Mouse (Mus musculus): ENCODE data around the gene BC017158.
"Not testable (repeated sequence)": the region's sequence is repeated elsewhere in the genome, so short reads cannot be mapped to it uniquely, and the experiment has no call there.

The BC017158 gene

DNA sequence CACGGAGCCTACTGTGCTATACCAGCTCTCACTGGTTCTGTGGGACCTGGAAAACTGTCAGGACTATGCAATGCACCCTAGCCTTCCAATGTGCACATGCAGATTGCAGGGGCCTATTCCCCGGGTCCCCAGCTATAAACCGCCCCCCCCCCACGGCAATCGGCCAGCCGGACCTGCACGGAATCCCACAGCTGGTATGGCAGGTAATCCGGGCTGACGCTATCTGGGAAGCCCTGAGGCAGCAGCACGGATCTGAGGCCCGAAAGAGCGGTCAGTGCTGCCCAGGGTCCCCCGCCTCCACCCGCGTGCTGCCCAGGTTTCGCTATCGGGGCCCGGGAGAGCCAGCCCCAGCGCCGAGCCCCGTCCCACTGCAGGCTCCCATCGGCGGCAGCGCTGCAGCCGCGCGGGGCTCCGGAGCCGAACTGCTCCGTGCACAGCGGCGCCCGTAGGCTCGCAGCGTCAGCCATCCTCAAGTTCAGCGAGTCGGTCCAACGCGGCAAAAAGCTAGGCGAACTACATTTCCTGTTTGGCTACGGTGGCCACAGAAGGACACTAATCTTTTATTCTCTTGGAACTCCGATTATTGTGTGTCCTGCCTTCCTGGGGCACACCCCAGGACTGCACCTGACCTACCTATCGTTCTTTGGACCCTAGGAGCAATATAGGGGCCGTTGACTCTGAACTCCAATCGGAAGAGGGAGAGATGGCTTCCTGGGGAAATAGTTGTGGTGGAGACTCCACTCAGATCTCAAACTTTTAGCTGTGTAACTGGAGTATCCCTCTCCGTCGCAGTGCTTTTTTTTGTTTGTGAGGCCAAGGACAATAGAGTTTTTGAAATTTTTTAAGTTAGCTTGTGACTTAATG lies at the start of gene BC017158:
TSS of gene BC017158 (minus strand) at position 554 of the 864 bp plus-strand sequence.
- DNase-seq (ENCODE audit: low spot score in 2 of 2), result peak; percentile 70 to 77

DNA sequence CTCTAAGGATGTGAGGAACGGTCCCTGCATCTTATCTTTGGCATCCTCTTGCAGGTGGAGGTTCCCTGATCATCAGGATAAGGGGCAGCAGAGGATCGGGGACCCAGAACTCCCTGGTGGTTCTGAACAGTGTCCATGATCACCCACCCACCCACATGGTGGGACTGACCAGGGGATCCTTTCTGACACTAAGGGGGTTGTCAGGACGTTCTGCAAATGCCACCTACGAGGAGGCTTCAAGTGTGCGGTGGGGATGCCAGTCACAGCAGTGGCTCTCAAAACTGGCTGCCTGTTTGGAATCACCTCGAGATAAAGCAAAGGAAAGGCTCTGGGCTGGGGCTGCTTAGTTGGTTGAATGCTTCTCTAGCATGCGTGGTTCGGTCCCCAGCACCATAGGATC lies 49.0 kb upstream of the BC017158 start:
- no peak for DNase-seq (ENCODE audit: low spot score in 2 of 2)

DNA sequence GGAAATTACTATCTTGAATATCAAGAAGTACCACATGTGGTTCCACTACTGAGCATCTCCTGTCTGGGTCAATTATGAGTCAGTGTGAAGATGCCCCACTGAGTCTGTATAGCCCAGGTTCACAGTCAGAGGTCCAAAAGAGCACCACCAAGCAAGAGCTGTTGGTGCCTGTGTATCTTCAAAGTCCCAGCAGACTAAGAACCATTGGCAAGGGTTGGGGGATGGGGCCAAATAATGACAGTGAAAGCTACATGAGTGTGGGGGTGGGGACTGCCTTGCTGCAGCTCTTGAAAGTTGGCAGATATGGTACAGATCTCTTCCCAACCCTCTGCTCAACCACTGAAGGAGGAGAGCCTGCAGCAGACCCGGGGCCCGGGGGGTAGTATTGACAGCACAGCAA lies 48.6 kb upstream of the BC017158 start:
- no peak for DNase-seq (ENCODE audit: low spot score in 2 of 2)

DNA sequence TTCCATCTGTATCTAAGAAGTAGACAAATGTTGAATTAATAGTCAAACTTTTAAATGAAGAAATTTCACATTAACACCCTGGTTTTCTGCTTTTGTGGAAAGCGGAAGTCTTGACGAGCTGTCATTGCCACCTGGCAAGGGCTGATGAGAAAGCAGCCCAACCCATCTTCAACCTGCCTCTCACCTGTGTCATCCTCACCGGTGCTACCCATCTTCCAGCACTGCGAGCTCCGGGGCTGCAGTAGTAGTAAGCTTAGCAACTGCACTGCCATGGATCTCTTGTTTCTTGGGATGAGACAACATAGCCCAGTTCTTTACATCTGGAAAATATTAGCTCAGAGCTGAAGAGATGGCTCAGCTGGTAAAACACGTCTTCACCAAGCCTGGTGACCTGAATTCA lies 47.7 kb upstream of the BC017158 start:
- DNase-seq (ENCODE audit: low spot score in 2 of 2), result no peak

DNA sequence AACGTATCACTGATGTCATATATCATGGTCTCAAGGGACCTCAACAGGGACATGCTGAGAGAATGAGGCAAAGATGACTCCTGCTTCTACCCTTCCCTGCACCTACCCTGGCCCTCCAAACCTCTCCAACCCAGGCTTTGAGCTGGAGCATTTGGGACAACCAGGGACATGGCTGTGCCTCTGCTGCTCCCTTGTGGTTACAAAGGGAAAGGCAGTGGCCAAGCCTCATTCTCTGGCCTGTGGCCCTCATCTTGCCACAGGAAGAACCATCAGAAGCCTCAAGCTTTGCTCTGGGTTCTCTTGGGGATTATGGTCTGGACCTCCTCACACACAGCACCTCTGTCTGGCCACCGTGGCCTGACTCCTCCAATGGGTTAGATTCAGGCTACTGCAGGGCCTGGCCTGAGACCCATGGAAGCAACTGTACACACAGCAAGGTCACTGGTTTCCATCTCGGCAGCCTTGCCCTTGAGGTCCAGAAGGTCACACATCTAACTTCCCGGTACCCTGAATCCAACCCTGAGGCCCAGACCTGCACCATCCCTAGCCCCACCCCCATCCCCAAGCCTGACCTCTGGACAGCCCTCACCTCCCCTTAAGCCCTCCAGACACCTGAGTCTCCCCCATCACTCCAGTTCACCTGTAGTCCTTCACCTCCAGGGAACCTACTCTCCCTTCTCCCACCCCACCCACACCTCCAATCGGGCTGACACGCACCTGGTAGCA lies 47.1 kb upstream of the BC017158 start:
- DNase-seq (ENCODE audit: low spot score in 2 of 2), result peak; percentile 77 to 78

DNA sequence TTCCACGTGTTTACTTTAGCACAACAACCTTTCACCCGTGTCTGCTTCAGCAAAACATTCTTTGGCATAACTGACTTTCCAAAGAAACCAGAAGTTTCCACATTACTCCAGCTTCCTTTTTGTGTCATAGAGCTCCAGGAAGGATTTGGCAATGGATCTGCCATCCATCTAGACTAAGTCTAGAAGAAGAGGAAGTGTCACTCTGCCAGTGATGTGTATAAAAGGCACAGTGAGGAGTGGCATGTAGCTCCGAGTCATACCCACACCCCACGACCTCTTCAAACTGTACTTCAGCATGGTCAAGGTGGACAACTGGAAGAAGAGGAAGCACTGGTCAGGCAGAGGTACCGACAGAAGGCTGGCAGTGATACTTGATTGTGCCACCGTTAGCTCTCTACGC lies 46.5 kb upstream of the BC017158 start:
- no peak for DNase-seq (ENCODE audit: low spot score in 2 of 2)

DNA sequence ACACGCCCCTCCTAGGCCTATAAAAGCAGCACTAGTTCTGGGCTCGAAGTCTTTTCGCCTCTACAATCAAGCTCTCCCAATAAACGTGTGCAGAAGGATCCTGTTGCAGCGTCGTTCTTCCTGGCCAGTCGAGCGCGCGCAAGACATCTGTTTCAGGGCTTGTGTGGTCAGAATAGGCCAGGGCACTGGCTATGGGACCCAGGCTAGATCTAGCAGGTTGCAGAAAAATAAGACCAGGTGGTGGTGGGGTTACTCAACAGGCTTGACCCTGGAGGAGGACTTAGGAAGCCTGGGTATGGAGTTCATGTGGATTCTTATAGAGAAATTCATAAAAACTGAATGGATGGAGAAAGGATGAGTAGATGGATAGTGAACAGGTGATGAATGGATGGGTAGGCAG lies 44.7 kb upstream of the BC017158 start:
- DNase-seq (ENCODE audit: low spot score in 2 of 2), result not testable (repeated sequence)

DNA sequence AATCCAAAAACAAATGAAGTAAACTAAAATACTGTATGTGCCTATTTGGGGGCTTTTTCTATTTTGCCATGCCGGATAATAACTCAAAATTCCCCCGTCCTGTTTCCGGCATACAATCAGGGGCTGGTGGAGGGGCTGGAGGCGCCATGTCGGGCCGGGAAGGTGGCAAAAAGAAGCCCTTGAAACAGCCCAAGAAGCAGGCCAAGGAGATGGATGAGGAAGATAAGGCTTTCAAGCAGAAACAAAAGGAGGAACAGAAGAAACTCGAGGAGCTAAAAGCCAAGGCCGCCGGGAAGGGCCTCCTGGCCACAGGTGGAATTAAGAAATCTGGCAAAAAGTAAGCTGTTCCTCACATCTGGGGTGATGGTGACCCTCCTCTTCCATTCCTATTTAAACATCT lies 42.4 kb upstream of the BC017158 start:
- not testable (repeated sequence) for DNase-seq (ENCODE audit: low spot score in 2 of 2)

DNA sequence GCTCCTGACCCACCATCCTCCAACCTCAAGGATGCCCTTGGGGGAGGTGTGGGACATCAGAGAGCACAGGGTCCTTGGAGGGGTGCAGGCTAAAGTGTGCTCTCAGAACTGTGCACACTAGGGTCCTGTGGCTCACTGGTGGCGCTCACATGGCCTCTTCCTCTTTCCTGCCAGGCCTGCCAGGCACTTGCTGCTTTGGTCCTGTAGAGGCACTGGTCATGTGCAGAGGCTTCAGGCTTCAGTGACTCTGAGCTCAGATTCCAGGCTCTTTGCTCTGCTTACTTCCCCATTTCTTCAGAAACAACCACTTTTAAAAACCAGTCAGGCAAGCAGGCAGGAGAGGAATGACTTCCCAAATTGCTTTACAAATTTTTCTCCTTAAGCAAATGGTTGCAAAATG lies 34.9 kb upstream of the BC017158 start:
- no peak for DNase-seq (ENCODE audit: low spot score in 2 of 2)

DNA sequence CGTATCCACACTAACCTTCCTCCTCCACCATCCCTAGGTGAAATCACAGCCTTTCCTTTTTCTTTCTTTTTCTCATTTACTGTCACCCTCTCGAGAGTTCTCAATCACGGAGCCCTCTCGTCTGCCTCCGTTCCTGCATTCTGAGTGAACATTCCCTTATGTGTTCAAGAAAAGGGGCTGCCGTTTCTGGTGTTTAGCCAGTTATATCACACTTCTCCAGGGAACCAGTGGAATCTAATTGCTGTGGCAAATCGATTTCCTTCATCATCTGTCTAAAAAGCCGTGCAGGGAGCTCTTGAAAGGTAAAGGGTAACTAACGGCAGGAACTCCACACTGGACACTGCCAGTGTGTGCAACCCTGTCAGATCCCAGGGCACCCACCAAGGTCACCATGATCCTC lies 33.0 kb upstream of the BC017158 start:
- DNase-seq (ENCODE audit: low spot score in 2 of 2), result no peak

DNA sequence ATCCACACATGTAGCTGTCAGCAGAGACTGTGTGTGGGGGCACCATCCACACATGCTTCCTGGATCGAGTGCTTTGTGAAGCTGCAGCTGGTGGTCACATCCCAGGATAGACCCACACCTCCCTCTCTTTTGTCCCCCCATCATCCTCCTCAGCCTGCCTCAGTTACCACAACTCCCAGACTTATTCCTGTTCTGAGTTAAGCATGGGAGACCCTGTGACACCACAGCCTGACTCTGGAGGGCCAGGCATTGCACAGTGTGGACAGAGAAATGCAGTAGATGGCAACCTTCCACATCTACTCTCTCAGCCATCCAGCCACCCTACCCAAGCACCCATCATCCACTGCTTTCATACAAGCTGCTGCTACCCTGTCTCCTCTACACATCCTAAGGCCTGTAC lies 27.0 kb upstream of the BC017158 start:
- DNase-seq (ENCODE audit: low spot score in 2 of 2), result no peak

DNA sequence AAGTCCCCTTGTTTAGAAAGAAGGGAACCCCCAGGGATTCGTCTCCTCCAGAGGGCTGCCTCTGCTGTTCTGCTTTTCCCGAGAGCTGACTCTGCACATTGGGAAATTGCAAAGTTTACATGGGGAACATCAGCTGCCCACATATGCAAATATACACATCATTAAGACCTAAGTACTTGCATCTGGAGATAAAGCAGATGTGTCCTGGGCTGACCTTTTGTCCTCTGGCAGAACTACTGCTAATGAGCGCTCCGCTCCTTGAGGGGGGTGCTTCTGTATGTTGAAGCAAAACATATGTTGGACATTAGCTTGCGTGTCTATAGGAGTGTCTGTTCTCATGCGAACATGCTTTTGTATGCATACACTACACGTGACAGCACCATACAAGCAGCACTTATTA lies 23.3 kb upstream of the BC017158 start:
- no peak for DNase-seq (ENCODE audit: low spot score in 2 of 2)

DNA sequence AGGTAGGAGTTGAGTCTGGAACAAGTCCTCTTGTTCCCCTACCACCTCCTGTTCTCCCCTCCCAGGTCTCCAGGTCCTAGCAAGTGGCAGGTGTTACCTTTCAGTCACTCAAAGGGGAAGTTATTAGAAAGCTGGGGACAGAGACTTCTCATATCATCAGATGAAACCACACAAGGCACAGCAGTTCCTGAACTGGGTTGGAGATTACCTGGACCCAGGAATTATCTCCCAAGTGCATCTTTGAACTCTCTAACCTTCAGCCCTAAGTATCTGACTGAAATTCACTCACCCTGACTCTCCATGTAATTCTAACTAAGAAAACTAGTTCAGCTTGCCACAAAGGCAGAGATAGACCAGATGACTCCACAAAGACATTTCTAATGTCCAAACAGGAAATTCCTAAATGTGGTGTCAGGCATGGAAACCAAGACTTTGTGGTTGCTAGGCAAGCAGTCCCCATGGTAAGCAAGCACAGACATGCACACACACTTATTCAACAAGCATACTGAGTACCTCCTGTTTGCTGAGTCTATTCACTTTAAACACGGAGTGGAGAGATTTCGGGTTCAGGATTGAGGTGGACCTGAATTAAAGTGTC lies 22.3 kb upstream of the BC017158 start:
- peak in 1 of 2 experiments; percentile 23 for DNase-seq (ENCODE audit: low spot score in 2 of 2)

DNA sequence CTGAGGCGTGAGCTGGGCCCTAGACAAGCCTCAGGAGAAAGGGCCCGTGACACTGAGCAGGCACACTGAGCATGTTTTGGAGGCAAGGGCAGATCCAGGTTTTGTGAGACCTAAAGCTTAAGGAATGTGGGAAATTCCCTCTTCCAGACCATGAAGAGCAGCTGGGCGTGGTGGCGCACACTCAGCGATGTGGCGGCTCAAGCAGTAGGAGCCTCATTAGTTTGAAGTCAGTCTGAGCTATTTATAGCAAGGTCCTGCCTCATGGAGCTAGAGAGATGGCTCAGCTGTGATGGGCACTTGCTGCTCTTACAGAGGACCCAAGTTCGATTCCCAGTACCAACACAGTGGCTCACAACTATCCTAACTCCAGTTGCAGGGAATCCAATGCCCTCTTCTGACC lies 21.2 kb upstream of the BC017158 start:
- DNase-seq (ENCODE audit: low spot score in 2 of 2), result no peak

DNA sequence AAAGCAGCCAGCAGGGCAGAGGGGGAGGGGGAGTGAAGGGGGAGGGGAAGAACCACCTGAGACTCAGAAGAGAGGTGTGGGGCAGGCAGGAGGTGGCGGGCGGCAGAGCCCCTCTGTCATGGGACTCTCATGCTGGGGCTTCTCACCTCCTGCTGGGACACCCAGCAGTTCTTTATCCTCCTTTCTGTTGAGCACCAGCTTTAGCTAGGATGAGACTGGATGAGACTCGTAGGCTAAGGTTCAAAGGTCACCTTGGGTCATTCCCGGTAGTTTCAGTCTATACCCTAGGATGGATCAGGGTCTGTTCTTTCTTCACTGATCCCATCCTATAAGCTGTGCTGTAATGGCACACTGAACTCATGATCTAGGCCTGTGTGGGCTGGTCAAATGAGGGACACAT lies 19.0 kb upstream of the BC017158 start:
- DNase-seq (ENCODE audit: low spot score in 2 of 2), result no peak

DNA sequence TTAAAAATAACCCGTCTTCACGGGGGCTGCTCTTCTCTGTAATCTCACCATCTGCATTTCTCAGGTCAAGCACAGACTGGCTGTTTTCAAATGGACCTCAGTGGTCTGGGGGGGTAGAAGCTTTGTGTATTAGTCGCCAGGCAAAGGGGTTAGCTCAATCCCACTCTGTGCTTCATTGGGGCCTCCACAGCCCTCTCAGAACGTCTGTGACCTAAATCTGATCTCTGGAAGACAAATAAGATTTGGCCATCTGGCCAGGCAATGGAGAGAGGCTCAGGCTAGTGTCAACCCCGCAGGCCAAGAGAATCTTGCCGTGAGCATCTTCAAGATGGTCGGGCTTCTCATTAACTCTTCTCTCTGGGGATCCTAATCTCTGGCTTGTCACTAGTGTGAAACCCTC lies 16.5 kb upstream of the BC017158 start:
- no peak for DNase-seq (ENCODE audit: low spot score in 2 of 2)

DNA sequence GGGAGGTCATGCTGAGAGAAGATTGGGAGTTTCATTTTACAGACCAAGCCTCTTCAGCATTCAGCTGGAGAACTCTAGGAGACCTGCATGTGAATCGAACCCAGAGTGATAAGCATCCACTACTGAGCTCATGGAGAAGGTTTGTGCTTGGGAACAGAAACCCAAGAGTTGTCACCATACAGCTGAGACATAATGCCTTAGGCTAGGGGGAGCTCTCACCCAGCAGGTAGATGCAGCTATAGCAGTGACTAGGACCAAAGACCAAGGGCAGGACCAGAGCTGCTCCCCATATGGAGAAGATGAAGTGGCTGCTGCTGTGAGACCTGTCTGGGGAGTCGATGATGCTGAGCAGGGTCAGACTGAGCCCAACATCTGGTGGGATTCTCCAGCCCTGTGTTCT lies 15.6 kb upstream of the BC017158 start:
- no peak for DNase-seq (ENCODE audit: low spot score in 2 of 2)

DNA sequence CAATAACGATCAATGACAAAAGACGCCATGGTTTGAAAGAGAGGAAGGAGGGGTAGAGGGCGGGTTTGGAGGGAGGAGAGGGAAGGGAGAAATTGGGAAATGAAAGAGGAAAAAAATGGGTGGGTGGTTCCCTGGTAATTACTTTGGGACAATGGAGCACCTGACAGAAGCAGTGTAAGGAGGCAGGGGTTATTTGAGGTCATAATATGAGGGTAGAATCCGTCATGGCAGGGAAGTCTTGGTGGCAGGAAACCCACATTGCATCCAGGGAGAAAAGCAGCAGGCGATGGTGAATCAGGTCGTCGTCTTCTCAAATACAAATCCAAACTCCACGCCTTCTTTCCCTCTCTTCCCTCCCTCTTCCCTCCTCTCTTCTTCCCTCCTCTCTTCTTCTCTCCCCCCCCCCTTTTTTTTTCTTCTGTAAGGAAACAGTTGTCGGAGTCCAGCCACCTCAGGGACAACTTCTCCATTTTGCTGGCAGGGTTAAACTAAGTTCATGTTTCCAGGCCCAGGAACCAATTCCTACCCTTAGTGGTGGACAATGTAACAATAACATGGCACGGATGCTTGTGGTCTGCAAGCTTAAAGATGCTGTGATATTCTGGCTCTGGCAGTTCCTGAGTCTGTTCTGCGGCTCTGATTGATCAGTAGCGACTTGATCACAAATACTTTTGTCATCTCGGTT lies 14.5 kb upstream of the BC017158 start:
- no peak for DNase-seq (ENCODE audit: low spot score in 2 of 2)

DNA sequence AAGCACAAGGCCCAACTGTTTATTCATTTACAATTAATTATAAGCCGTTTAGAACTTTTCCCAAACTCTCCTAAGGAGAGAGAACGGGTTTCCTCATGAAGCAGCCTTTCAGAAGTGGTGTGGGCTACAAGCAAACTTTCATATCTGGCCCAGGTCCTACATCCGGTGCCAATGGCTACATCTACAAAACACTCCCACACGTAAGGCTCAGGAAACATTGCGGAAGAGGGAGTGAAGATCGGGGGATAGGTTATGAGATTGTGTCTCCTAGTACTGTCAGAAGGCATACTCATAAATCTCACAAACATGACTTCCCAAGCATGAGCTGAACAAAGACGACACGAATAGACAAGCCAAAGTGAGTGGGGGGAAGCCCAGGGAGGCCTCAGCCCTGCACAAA lies 13.8 kb upstream of the BC017158 start:
- no peak for DNase-seq (ENCODE audit: low spot score in 2 of 2)

DNA sequence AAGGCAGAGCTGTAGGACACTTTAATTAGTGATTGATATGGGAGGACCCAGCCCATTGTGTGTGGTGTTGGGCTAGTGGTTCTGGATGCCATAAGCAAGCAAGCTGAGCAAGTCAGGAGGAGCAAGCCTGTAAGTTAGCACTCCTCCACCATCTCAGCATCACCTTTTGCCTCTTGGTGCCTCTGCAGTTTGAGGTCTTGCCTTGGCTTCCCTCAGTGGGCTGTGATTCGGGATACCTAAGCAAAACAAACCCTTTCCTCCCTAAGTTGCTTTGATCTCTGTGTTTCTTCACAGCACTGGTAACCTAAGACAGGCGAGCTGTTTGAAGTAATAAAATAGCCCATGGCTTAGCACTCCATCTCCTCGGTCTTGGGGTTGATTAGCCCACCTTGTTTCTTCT lies 13.3 kb upstream of the BC017158 start:
- no peak for DNase-seq (ENCODE audit: low spot score in 2 of 2)

DNA sequence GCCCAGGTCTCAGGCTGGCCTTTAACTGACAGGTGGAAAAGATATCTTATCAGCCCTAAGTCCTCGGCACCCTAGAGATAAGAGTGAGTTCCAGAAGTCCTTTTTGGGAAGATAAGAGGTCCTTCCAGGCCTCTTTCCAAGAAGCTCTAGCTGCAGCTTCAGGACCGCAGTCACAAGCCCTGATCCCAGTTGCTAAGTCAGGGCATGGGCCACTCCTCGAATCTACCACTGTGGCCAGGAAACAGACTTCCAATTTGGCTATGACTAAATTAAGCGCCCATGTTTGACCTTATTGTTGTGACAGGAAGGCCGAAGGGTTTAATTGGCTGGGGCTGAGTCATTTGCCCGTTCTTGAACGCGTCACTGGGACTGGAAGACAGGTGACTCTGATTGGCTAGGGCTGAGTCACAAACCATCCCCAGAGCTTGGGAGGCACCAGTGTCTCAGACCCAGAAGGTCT lies 12.3 kb upstream of the BC017158 start:
- peak in 1 of 2 experiments; percentile 10 for DNase-seq (ENCODE audit: low spot score in 2 of 2)

DNA sequence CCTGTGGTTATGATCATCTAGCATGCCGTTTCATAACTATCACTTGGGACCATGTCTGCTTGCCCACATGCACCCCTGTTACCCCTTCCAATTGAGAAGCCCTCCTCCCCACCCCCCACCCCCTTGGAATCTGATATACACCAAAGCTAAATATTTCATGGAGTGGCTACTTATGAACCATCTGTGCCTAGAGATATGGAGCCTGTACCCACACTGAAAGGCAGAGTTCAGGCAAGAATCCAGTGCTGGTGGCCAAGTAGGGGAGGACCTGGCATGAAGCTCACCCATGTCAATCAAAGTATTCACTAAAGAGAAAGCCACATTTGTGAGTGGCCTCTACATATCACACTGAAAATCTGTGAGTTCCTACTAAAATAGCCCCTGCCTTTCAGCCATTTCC lies 11.8 kb upstream of the BC017158 start:
- DNase-seq (ENCODE audit: low spot score in 2 of 2), result no peak
